Comparison of ENCODE assay signal across 22 mouse cellular contexts in the genomic region with DNA sequence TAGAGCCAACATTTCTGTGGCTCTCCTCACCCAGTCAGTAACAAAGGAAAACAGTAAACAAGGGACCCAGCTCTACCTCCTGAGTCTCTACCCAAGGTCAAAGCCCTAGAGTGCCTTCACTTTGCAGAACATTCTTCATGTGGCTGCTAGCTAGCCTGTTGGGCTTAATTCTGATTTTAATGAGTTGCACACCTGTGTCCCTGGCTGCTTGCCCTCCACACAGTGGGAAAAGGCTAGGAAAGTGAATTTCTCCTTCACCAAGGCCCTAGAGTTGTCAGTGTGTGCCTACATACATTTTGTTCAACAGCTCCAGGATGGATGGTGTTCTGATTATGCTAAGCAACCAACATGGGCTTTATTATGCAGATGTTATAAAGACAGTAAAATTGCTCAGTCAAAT.
DNase-seq lines count a peak whose midpoint lies in the region; ATAC-seq and TF ChIP-seq lines count a peak whose summit lies in the region.
"Had no signal": no experiment of that assay in that cellular context is flagged by ENCODE, and none has a peak within 500 bp of the region (broad histone marks: within the 10 kb centered on the region; RNA-seq: fewer than 3 reads in every experiment).

No protein-coding gene starts in this region.

- intact Hi-C loops in left cerebral cortex, postnatal 14 days (cut with DNase I): no loop called here

- TF ChIP-seq POLR2A in kidney, adult 2 months (IDR thresholded peaks at IDR 0.05; ENCODE audit: low read depth, low read length): no peak

- ATAC-seq in kidney, embryonic 16.5 days (ENCODE audit: low FRiP score, low TSS enrichment): no peak
- ATAC-seq: CD4-positive, CD25-positive, alpha-beta regulatory T cell, adult 4 months; liver, embryonic 12.5 days; Patski had no signal

- H3K4me1 ChIP-seq in kidney, adult 2 months (ENCODE audit: control insufficient read depth, insufficient read depth, low read length): no peaks in the 10 kb centered on the region
- no peaks in the 10 kb centered on the region for H3K4me1 ChIP-seq in kidney, embryonic 16.5 days (ENCODE audit: insufficient read depth, low read length)
- H3K4me1 ChIP-seq: liver, embryonic 12.5 days; midbrain, embryonic 10.5 days had no signal

- no peak for TF ChIP-seq CTCF in kidney, adult 2 months (conservative IDR thresholded peaks at IDR 0.05; ENCODE audit: insufficient read depth, insufficient read length, low read depth, low read length)

- no peak overlapping the region for H3K4me3 ChIP-seq in kidney, adult 2 months (ENCODE audit: insufficient read depth, low read depth, low read length)
- no peak overlapping the region for H3K4me3 ChIP-seq in kidney, embryonic 16.5 days (ENCODE audit: low read length)
- H3K4me3 ChIP-seq: forebrain, embryonic 10.5 days; hindbrain, embryonic 13.5 days; liver, embryonic 12.5 days; midbrain, embryonic 10.5 days had no signal

- no peak overlapping the region for H3K27ac ChIP-seq in kidney, adult 2 months (ENCODE audit: insufficient read depth, low read depth, low read length)
- H3K27ac ChIP-seq in kidney, embryonic 16.5 days (ENCODE audit: low read length): no peak overlapping the region
- H3K27ac ChIP-seq: forebrain, embryonic 10.5 days; hindbrain, embryonic 13.5 days; liver, embryonic 12.5 days; midbrain, embryonic 10.5 days had no signal

- H3K4me2 ChIP-seq in kidney, embryonic 16.5 days (replicated peaks; ENCODE audit: low read depth, low read length): no peak overlapping the region
- H3K4me2 ChIP-seq: heart, embryonic 11.5 days; hindbrain, embryonic 13.5 days; liver, embryonic 12.5 days had no signal

- H3K27me3 ChIP-seq in kidney, adult 2 months (replicated peaks; ENCODE audit: control insufficient read depth, insufficient read depth, low read length): no peaks in the 10 kb centered on the region
- no peaks in the 10 kb centered on the region for H3K27me3 ChIP-seq in kidney, embryonic 16.5 days (ENCODE audit: insufficient read depth, low read length)
- H3K27me3 ChIP-seq: hindbrain, embryonic 13.5 days; liver, embryonic 12.5 days; Patski had no signal

- no peak overlapping the region for H3K9ac ChIP-seq in kidney, embryonic 16.5 days (replicated peaks; ENCODE audit: low read length)
- H3K9ac ChIP-seq: hindbrain, embryonic 13.5 days; liver, embryonic 12.5 days had no signal

- no peaks in the 10 kb centered on the region for H3K9me3 ChIP-seq in kidney, embryonic 16.5 days (ENCODE audit: low read length)
- H3K9me3 ChIP-seq: forebrain, embryonic 10.5 days; hindbrain, embryonic 13.5 days; liver, embryonic 12.5 days; midbrain, embryonic 10.5 days had no signal

- peak; percentile 24 for DNase-seq in cerebellum, adult 11-12 months
- no peak for DNase-seq in cerebellum, adult 8-10 months
- peak; percentile 52 for DNase-seq in kidney, adult 2 months
- DNase-seq in cerebellum, adult 9-10 months: peak; percentile 16
- peak; percentile 10 for DNase-seq in kidney, postnatal 10 days
- DNase-seq in frontal cortex, postnatal 36 days (ENCODE audit: low spot score in 2 of 2): no peak
- DNase-seq in left cerebral cortex, postnatal 14 days (ENCODE audit: low spot score in 2 of 2): no peak
- DNase-seq: adrenal gland, postnatal 25 days; heart, postnatal 10 days; layer of hippocampus, postnatal 36 days; lung, adult 2 months; retina, postnatal 1 day; right cerebral cortex, postnatal 4 days; thymus, postnatal 14 days had no signal

- H3K36me3 ChIP-seq in kidney, adult 2 months (ENCODE audit: control insufficient read depth, insufficient read depth, low read length): no peaks in the 10 kb centered on the region
- no peaks in the 10 kb centered on the region for H3K36me3 ChIP-seq in kidney, embryonic 16.5 days (ENCODE audit: insufficient read depth, low read length)
- H3K36me3 ChIP-seq: forebrain, embryonic 10.5 days; hindbrain, embryonic 13.5 days; liver, embryonic 12.5 days; midbrain, embryonic 10.5 days had no signal

Comparison
In these comparisons a context has a peak if more than half of its experiments do, and no peak if none do; other contexts are left out.
1. DNase-seq: peak in cerebellum, adult 11-12 months (single experiment), kidney, adult 2 months (single experiment), cerebellum, adult 9-10 months (single experiment) and kidney, postnatal 10 days (single experiment); none in cerebellum, adult 8-10 months (single experiment), frontal cortex, postnatal 36 days (0 of 2) and left cerebral cortex, postnatal 14 days (0 of 2).